Mouse (Mus musculus): ENCODE measurements at regions not wholly inside any gene's neighbourhood (a gene's known extent, or its start where the extent isn't known, plus 50 kb on each side); places are given as distances from the start of the nearest gene placed in this dataset.

- no peak for DNase-seq
Measured at GRCm38 (mm10) chr2:137969156-137969555, 287.2 kb upstream of the Btbd3 start.

- no peak for DNase-seq
Measured at GRCm38 (mm10) chr2:137966460-137967076, 289.8 kb upstream of the Btbd3 start.

GRCm38 (mm10) chr2:137954830-137955229, 301.5 kb upstream of the Btbd3 start:
- DNase-seq = no peak

- no peak for DNase-seq
Measured at GRCm38 (mm10) chr2:137953144-137953543, 303.2 kb upstream of the Btbd3 start.

GRCm38 (mm10) chr2:137951942-137952341, 304.4 kb upstream of the Btbd3 start:
- no peak for DNase-seq

- DNase-seq = no peak
Measured at GRCm38 (mm10) chr2:137950931-137951330, 305.4 kb upstream of the Btbd3 start.

- DNase-seq = peak; percentile 87
Measured at GRCm38 (mm10) chr2:137942753-137943152, 313.6 kb upstream of the Btbd3 start.

- no peak for DNase-seq
Measured at GRCm38 (mm10) chr2:137939591-137939990, 316.8 kb upstream of the Btbd3 start.

GRCm38 (mm10) chr2:137938831-137939480, 317.4 kb upstream of the Btbd3 start:
- no peak for DNase-seq

- DNase-seq = peak; percentile 34
Measured at GRCm38 (mm10) chr2:137936613-137937012, 319.8 kb upstream of the Btbd3 start.

GRCm38 (mm10) chr2:137932931-137933330, 323.4 kb upstream of the Btbd3 start:
- DNase-seq = no peak

- no peak for DNase-seq
Measured at GRCm38 (mm10) chr2:137932488-137932887, 323.9 kb upstream of the Btbd3 start.

- no peak for DNase-seq
Measured at GRCm38 (mm10) chr2:137925488-137925887, 330.9 kb upstream of the Btbd3 start.

- DNase-seq = no peak
Measured at GRCm38 (mm10) chr2:137924576-137924975, 331.8 kb upstream of the Btbd3 start.

GRCm38 (mm10) chr2:137898425-137898824, 357.9 kb upstream of the Btbd3 start:
- DNase-seq = no peak

- no peak for DNase-seq
Measured at GRCm38 (mm10) chr2:137880211-137881031, 375.9 kb upstream of the Btbd3 start.

GRCm38 (mm10) chr2:137869676-137870075, 386.7 kb upstream of the Btbd3 start:
- DNase-seq = no peak

- no peak for DNase-seq
Measured at GRCm38 (mm10) chr2:137854494-137854893, 401.9 kb upstream of the Btbd3 start.

- DNase-seq = peak; percentile 30
Measured at GRCm38 (mm10) chr2:137853399-137854259, 402.7 kb upstream of the Btbd3 start.

GRCm38 (mm10) chr2:137847901-137848300, 408.5 kb upstream of the Btbd3 start:
- DNase-seq = no peak

GRCm38 (mm10) chr2:137827814-137828374, 428.5 kb upstream of the Btbd3 start:
- no peak for DNase-seq

- no peak for DNase-seq
Measured at GRCm38 (mm10) chr2:137821344-137821916, 434.9 kb upstream of the Btbd3 start.

All from kidney, postnatal 10 days (tissue).